In genomic region chrX:74392535-74393443, GRCm38 (mm10) we compare ENCODE assay signal across 8 mouse cellular contexts. TPM values are rescaled to one million over a fixed set of nuclear protein-coding genes. Genes with fewer than 3 reads are reported as not detected.
DNase-seq lines count a peak whose midpoint lies in the region; ATAC-seq and TF ChIP-seq lines count a peak whose summit lies in the region.

Fam3a (minus strand) TSS chrX:74393272.
Ikbkg (plus strand) TSS chrX:74393290.

- no peaks in the 10 kb centered on the region for H3K36me3 ChIP-seq in forebrain, embryonic 14.5 days (ENCODE audit: control insufficient read depth, insufficient read depth, low read length)
- no peaks in the 10 kb centered on the region for H3K36me3 ChIP-seq in lung, embryonic 14.5 days (ENCODE audit: insufficient read depth)
- H3K36me3 ChIP-seq in thymus, adult 2 months (ENCODE audit: control insufficient read depth, insufficient read depth, low read length): no peaks in the 10 kb centered on the region

- H3K27ac ChIP-seq in forebrain, embryonic 14.5 days (ENCODE audit: low read depth, low read length): peak within 1 kb of the TSS; percentile 80
- peak within 1 kb of the TSS; percentile 91 for H3K27ac ChIP-seq in layer of hippocampus, adult 2 months
- H3K27ac ChIP-seq in lung, embryonic 14.5 days (ENCODE audit: low read depth): peak within 1 kb of the TSS; percentile 88
- peak within 1 kb of the TSS; percentile 80 for H3K27ac ChIP-seq in olfactory bulb, adult 2 months (ENCODE audit: insufficient read depth, low read depth, low read length)
- peak within 1 kb of the TSS; percentile 55 for H3K27ac ChIP-seq in thymus, adult 2 months (ENCODE audit: control insufficient read depth, insufficient read depth, low read length)

- peak within 1 kb of the TSS; percentile 74 for H3K9ac ChIP-seq in forebrain, embryonic 14.5 days (ENCODE audit: low read length)
- H3K9ac ChIP-seq in lung, embryonic 14.5 days: peak within 1 kb of the TSS; percentile 77

- H3K4me2 ChIP-seq in forebrain, embryonic 14.5 days (ENCODE audit: low read length): peak within 1 kb of the TSS; percentile 63
- H3K4me2 ChIP-seq in lung, embryonic 14.5 days: peak within 1 kb of the TSS; percentile 67

- H3K4me1 ChIP-seq in forebrain, embryonic 14.5 days (ENCODE audit: control insufficient read depth, insufficient read depth, low read length): peaks cover 5% of the 10 kb centered on the region; the same call in 1 of the 2 replicates
- H3K4me1 ChIP-seq in lung, embryonic 14.5 days (ENCODE audit: insufficient read depth): no peaks in the 10 kb centered on the region
- H3K4me1 ChIP-seq in olfactory bulb, adult 2 months (ENCODE audit: control insufficient read depth, insufficient read depth, low read length): no peaks in the 10 kb centered on the region
- peaks cover 4% of the 10 kb centered on the region for H3K4me1 ChIP-seq in thymus, adult 2 months (replicated peaks; ENCODE audit: control insufficient read depth, insufficient read depth, low read length)

- peak; percentile 75 for TF ChIP-seq CTCF in layer of hippocampus, adult 2 months (conservative IDR thresholded peaks at IDR 0.05)
- peak; percentile 64 for TF ChIP-seq CTCF in lung, embryonic 14.5 days (IDR thresholded peaks at IDR 0.05; ENCODE audit: low read depth)
- TF ChIP-seq CTCF in olfactory bulb, adult 2 months (IDR thresholded peaks at IDR 0.05; ENCODE audit: insufficient read depth, low read depth, low read length): no peak
- TF ChIP-seq CTCF in thymus, adult 2 months (IDR thresholded peaks at IDR 0.05; ENCODE audit: borderline replicate concordance, control insufficient read depth, extremely low read depth, insufficient read depth, low read length, poor library complexity): no peak

- H3K4me3 ChIP-seq in forebrain, embryonic 14.5 days (ENCODE audit: low read depth, low read length): peak within 1 kb of the TSS; percentile 48
- peak within 1 kb of the TSS; percentile 71 for H3K4me3 ChIP-seq in layer of hippocampus, adult 2 months
- H3K4me3 ChIP-seq in lung, embryonic 14.5 days (ENCODE audit: low read depth, low read length): peak within 1 kb of the TSS; percentile 51
- H3K4me3 ChIP-seq in olfactory bulb, adult 2 months (ENCODE audit: insufficient read depth, low read depth, low read length): peak within 1 kb of the TSS; percentile 83
- peak within 1 kb of the TSS; percentile 80 for H3K4me3 ChIP-seq in thymus, adult 2 months (ENCODE audit: control insufficient read depth, insufficient read depth, low read length)

- no peak for TF ChIP-seq POLR2A in olfactory bulb, adult 2 months (IDR thresholded peaks at IDR 0.05; ENCODE audit: insufficient read depth, low read depth, low read length)
- no peak for TF ChIP-seq POLR2A in thymus, adult 2 months (IDR thresholded peaks at IDR 0.05; ENCODE audit: control insufficient read depth, extremely low read depth, insufficient read depth, low read length, poor library complexity)

- intact Hi-C loops in heart, postnatal 14 days (cut with DNase I): loop anchor here (5.0 kb wide), 1 partner anchor 145 kb away; the partner anchor contains the start of gene Flna

- 33% methylated on average over 30 of the region's 30 CpGs for WGBS in forebrain, embryonic 14.5 days
- WGBS in lung, embryonic 14.5 days: 12% methylated on average over 27 of the region's 30 CpGs
- WGBS in olfactory bulb, adult 2 months: 18% methylated on average over 30 of the region's 30 CpGs
- 3% methylated on average over 30 of the region's 30 CpGs for WGBS in thymus, adult 2 months

- no peaks in the 10 kb centered on the region for H3K9me3 ChIP-seq in forebrain, embryonic 14.5 days (replicated peaks; ENCODE audit: control insufficient read depth, low read length)
- no peaks in the 10 kb centered on the region for H3K9me3 ChIP-seq in lung, embryonic 14.5 days (ENCODE audit: low read depth, low read length)

- DNase-seq in ES-CJ7 (ENCODE audit: low read depth, low spot score): peak; percentile 87
- peak; percentile 74 for DNase-seq in cerebellum, adult 11 months
- DNase-seq in forebrain, embryonic 14.5 days (ENCODE audit: low spot score): peak; percentile 91
- DNase-seq in heart, postnatal 14 days: peak; percentile 77 to 79
- DNase-seq in layer of hippocampus, adult 2 months (ENCODE audit: low spot score in 2 of 2): peak; percentile 68 to 79
- peak; percentile 91 for DNase-seq in lung, embryonic 14.5 days
- DNase-seq in thymus, adult 2 months: peak; percentile 82

- no peaks in the 10 kb centered on the region for H3K27me3 ChIP-seq in forebrain, embryonic 14.5 days (replicated peaks; ENCODE audit: control insufficient read depth, insufficient read depth, low read length)
- no peaks in the 10 kb centered on the region for H3K27me3 ChIP-seq in lung, embryonic 14.5 days (ENCODE audit: insufficient read depth, low read length)
- no peaks in the 10 kb centered on the region for H3K27me3 ChIP-seq in thymus, adult 2 months (ENCODE audit: control insufficient read depth, insufficient read depth, low read length)

- ATAC-seq in forebrain, embryonic 14.5 days: peak; percentile 100
- peak; percentile 100 for ATAC-seq in lung, embryonic 14.5 days (ENCODE audit: insufficient read depth)

RNA-seq across cellular contexts. Expression of gene Fam3a, which starts in this region (rescaled TPM):
- polyA plus RNA-seq in forebrain, embryonic 14.5 days (2014; fragmentation: Nextera tagmentation; extraction: Ambion mirVana): 29.8 and 35.2 TPM in 2 replicates
- total RNA-seq in heart, postnatal 14 days (2021): 10 to 100 TPM; 16.3 to 19.2 TPM
- 10 to 100 TPM; 18.3 to 23.8 TPM for total RNA-seq in layer of hippocampus, adult 2 months (2021)
- polyA plus RNA-seq in lung, embryonic 14.5 days (2014; fragmentation: Nextera tagmentation; extraction: Ambion mirVana): 34.2 and 37.1 TPM in 2 replicates
- not detected in 2 replicates for polyA plus RNA-seq in olfactory bulb, adult 2 months (2012; ENCODE audit: insufficient read depth, insufficient read length, low replicate concordance, missing spikeins)
- polyA plus RNA-seq in thymus, adult 2 months (2012; rRNA removed): 45.1 and 46.0 TPM in 2 replicates

RNA-seq across cellular contexts. Expression of gene Ikbkg, which starts in this region (rescaled TPM):
- polyA plus RNA-seq in forebrain, embryonic 14.5 days (2014; fragmentation: Nextera tagmentation; extraction: Ambion mirVana): 22.9 and 23.4 TPM in 2 replicates
- 10 to 100 TPM; 46.6 to 52.2 TPM for total RNA-seq in heart, postnatal 14 days (2021)
- 10 to 100 TPM; 49.9 to 51.7 TPM for total RNA-seq in layer of hippocampus, adult 2 months (2021)
- polyA plus RNA-seq in lung, embryonic 14.5 days (2014; fragmentation: Nextera tagmentation; extraction: Ambion mirVana): 19.6 and 20.0 TPM in 2 replicates
- not detected in 2 replicates for polyA plus RNA-seq in olfactory bulb, adult 2 months (2012; ENCODE audit: insufficient read depth, insufficient read length, low replicate concordance, missing spikeins)
- polyA plus RNA-seq in thymus, adult 2 months (2012; rRNA removed): 20.4 and 22.5 TPM in 2 replicates

Comparison
In these comparisons a context has a peak if more than half of its experiments do, and no peak if none do; other contexts are left out.
1. Peak in every context shown above with its lines: DNase-seq, ATAC-seq, H3K4me3 ChIP-seq and H3K27ac ChIP-seq.
2. RNA of gene Fam3a (polyA plus RNA-seq): 45.1 to 46.0 TPM in thymus, adult 2 months, 34.2 to 37.1 TPM in lung, embryonic 14.5 days and 29.8 to 35.2 TPM in forebrain, embryonic 14.5 days; not detected in olfactory bulb, adult 2 months; every median in the first group is over 10 times any median in the second.
3. RNA of gene Ikbkg (polyA plus RNA-seq): 22.9 to 23.4 TPM in forebrain, embryonic 14.5 days, 20.4 to 22.5 TPM in thymus, adult 2 months and 19.6 to 20.0 TPM in lung, embryonic 14.5 days; not detected in olfactory bulb, adult 2 months; every median in the first group is over 10 times any median in the second.
4. CTCF ChIP-seq: peak in layer of hippocampus, adult 2 months (single experiment) and lung, embryonic 14.5 days (single experiment); none in olfactory bulb, adult 2 months (single experiment) and thymus, adult 2 months (single experiment).